In genomic region chr1:183116946-183117826, GRCm38 (mm10) we compare ENCODE assay signal across 12 mouse cellular contexts.
DNase-seq lines count a peak whose midpoint lies in the region; ATAC-seq and TF ChIP-seq lines count a peak whose summit lies in the region.
"Had no signal": no experiment of that assay in that cellular context is flagged by ENCODE, and none has a peak within 500 bp of the region (broad histone marks: within the 10 kb centered on the region; RNA-seq: fewer than 3 reads in every experiment).

No protein-coding gene starts in this region.

- 84% methylated on average over 15 of the region's 15 CpGs for WGBS in forebrain, embryonic 10.5 days
- 83% methylated on average over 15 of the region's 15 CpGs for WGBS in forebrain, postnatal 0 days
- WGBS in liver, embryonic 12.5 days (ENCODE audit: insufficient replicate concordance) = 73% methylated on average over 15 of the region's 15 CpGs
- WGBS in heart, embryonic 13.5 days = 58% methylated on average over 15 of the region's 15 CpGs
- WGBS in midbrain, embryonic 14.5 days = 86% methylated on average over 15 of the region's 15 CpGs

- ATAC-seq in forebrain, postnatal 0 days = no peak
- ATAC-seq in liver, embryonic 12.5 days = peak; percentile 40
- ATAC-seq in heart, embryonic 13.5 days (ENCODE audit: extremely low read depth, insufficient number of reproducible peaks, low FRiP score, low TSS enrichment) = no peak
- ATAC-seq in midbrain, embryonic 14.5 days (ENCODE audit: low FRiP score, low TSS enrichment) = no peak
- ATAC-seq: intestine, postnatal 0 days had no signal

- no peak overlapping the region for H3K9ac ChIP-seq in forebrain, postnatal 0 days
- no peak overlapping the region for H3K9ac ChIP-seq in liver, embryonic 12.5 days
- H3K9ac ChIP-seq in heart, embryonic 13.5 days = no peak overlapping the region
- no peak overlapping the region for H3K9ac ChIP-seq in midbrain, embryonic 14.5 days (replicated peaks; ENCODE audit: low read length)
- H3K9ac ChIP-seq: liver, embryonic 13.5 days; neural tube, embryonic 12.5 days had no signal

- no peaks in the 10 kb centered on the region for H3K9me3 ChIP-seq in forebrain, embryonic 10.5 days
- no peaks in the 10 kb centered on the region for H3K9me3 ChIP-seq in forebrain, postnatal 0 days (ENCODE audit: low read length)
- no peaks in the 10 kb centered on the region for H3K9me3 ChIP-seq in liver, embryonic 12.5 days (replicated peaks)
- no peaks in the 10 kb centered on the region for H3K9me3 ChIP-seq in heart, embryonic 13.5 days
- H3K9me3 ChIP-seq in midbrain, embryonic 14.5 days (ENCODE audit: control insufficient read depth, low read length) = no peaks in the 10 kb centered on the region
- H3K9me3 ChIP-seq: liver, embryonic 13.5 days; neural tube, embryonic 12.5 days had no signal

- no peaks in the 10 kb centered on the region for H3K36me3 ChIP-seq in forebrain, embryonic 10.5 days (replicated peaks)
- no peaks in the 10 kb centered on the region for H3K36me3 ChIP-seq in forebrain, postnatal 0 days (ENCODE audit: insufficient read depth)
- no peaks in the 10 kb centered on the region for H3K36me3 ChIP-seq in liver, embryonic 12.5 days
- H3K36me3 ChIP-seq in heart, embryonic 13.5 days = no peaks in the 10 kb centered on the region
- no peaks in the 10 kb centered on the region for H3K36me3 ChIP-seq in midbrain, embryonic 14.5 days (ENCODE audit: control insufficient read depth, insufficient read depth, low read length)
- H3K36me3 ChIP-seq: liver, embryonic 13.5 days; neural tube, embryonic 12.5 days had no signal

- DNase-seq in forebrain, embryonic 10.5 days (ENCODE audit: extremely low spot score, low spot score) = no peak
- DNase-seq in forebrain, postnatal 0 days = no peak
- DNase-seq in liver = no peak
- no peak for DNase-seq in midbrain, embryonic 14.5 days
- no peak for DNase-seq in cerebellum, adult 8-10 months
- DNase-seq in urinary bladder, postnatal 25 days (ENCODE audit: low spot score) = no peak
- DNase-seq: cerebellum, adult 11-12 months; liver, embryonic 13.5 days had no signal

- no peak overlapping the region for H3K4me3 ChIP-seq in forebrain, embryonic 10.5 days
- no peak overlapping the region for H3K4me3 ChIP-seq in forebrain, postnatal 0 days (ENCODE audit: low read depth, low read length)
- H3K4me3 ChIP-seq in liver, embryonic 12.5 days = no peak overlapping the region
- no peak overlapping the region for H3K4me3 ChIP-seq in heart, embryonic 13.5 days
- no peak overlapping the region for H3K4me3 ChIP-seq in midbrain, embryonic 14.5 days (replicated peaks; ENCODE audit: low read depth, low read length)
- H3K4me3 ChIP-seq: liver, embryonic 13.5 days; neural tube, embryonic 12.5 days had no signal

- TF ChIP-seq CTCF in forebrain, postnatal 0 days (IDR thresholded peaks at IDR 0.05; ENCODE audit: low read depth) = no peak

- peak overlapping the region; percentile 67 for H3K27ac ChIP-seq in forebrain, embryonic 10.5 days
- H3K27ac ChIP-seq in forebrain, postnatal 0 days (ENCODE audit: low read depth, low read length) = no peak overlapping the region
- H3K27ac ChIP-seq in liver, embryonic 12.5 days = no peak overlapping the region
- peak overlapping the region; percentile 20; the same call in 1 of the 2 replicates for H3K27ac ChIP-seq in heart, embryonic 13.5 days (replicated peaks)
- H3K27ac ChIP-seq in midbrain, embryonic 14.5 days (replicated peaks; ENCODE audit: low read depth, low read length) = peak overlapping the region; percentile 49
- H3K27ac ChIP-seq: liver, embryonic 13.5 days; neural tube, embryonic 12.5 days had no signal

- peaks cover 25% of the 10 kb centered on the region for H3K4me1 ChIP-seq in forebrain, embryonic 10.5 days
- H3K4me1 ChIP-seq in forebrain, postnatal 0 days (ENCODE audit: insufficient read depth) = 0 out of 2 replicates have a peak, but pooled peaks cover 5% of the 10 kb centered on the region
- H3K4me1 ChIP-seq in liver, embryonic 12.5 days = peaks cover 8% of the 10 kb centered on the region; the same call in 1 of the 2 replicates
- peaks cover 67% of the 10 kb centered on the region for H3K4me1 ChIP-seq in heart, embryonic 13.5 days
- peaks cover 20% of the 10 kb centered on the region for H3K4me1 ChIP-seq in midbrain, embryonic 14.5 days (ENCODE audit: control insufficient read depth, insufficient read depth, low read length)

- H3K4me2 ChIP-seq in forebrain, postnatal 0 days (ENCODE audit: low read depth) = no peak overlapping the region
- H3K4me2 ChIP-seq in liver, embryonic 12.5 days = no peak overlapping the region
- H3K4me2 ChIP-seq in heart, embryonic 13.5 days = no peak overlapping the region
- H3K4me2 ChIP-seq in midbrain, embryonic 14.5 days (ENCODE audit: low read length) = no peak overlapping the region
- H3K4me2 ChIP-seq: liver, embryonic 13.5 days; neural tube, embryonic 12.5 days had no signal

- no peaks in the 10 kb centered on the region for H3K27me3 ChIP-seq in forebrain, embryonic 10.5 days (ENCODE audit: poor library complexity, severe bottlenecking)
- no peaks in the 10 kb centered on the region for H3K27me3 ChIP-seq in forebrain, postnatal 0 days (ENCODE audit: insufficient read depth, low read length)
- no peaks in the 10 kb centered on the region for H3K27me3 ChIP-seq in liver, embryonic 12.5 days (replicated peaks)
- H3K27me3 ChIP-seq in heart, embryonic 13.5 days (replicated peaks) = no peaks in the 10 kb centered on the region
- H3K27me3 ChIP-seq in midbrain, embryonic 14.5 days (ENCODE audit: control insufficient read depth, insufficient read depth, low read length) = no peaks in the 10 kb centered on the region
- H3K27me3 ChIP-seq: liver, embryonic 13.5 days; neural tube, embryonic 12.5 days had no signal

Comparison
In these comparisons a context has a peak if more than half of its experiments do, and no peak if none do; other contexts are left out.
1. H3K27ac ChIP-seq: peak in forebrain, embryonic 10.5 days (single experiment), heart, embryonic 13.5 days (single experiment) and midbrain, embryonic 14.5 days (single experiment); none in forebrain, postnatal 0 days (single experiment) and liver, embryonic 12.5 days (single experiment).